Mouse (Mus musculus) limb, embryonic 11.5 days (tissue): ENCODE measurements around the gene Asap2. TPM values are rescaled to one million over a fixed set of nuclear protein-coding genes. Genes with fewer than 3 reads are reported as not detected.
"Not testable (repeated sequence)": the region's sequence is repeated elsewhere in the genome, so short reads cannot be mapped to it uniquely, and the experiment has no call there.

Source experiments
- ATAC-seq: fragments of 200-750 bp; cut with Nextera tagmentation; 2 replicates; pipeline ENCODE4 v1.8.0; 2017; ENCODE audit warnings: low read depth; ENCODE audit not compliant: insufficient number of reproducible peaks, low FRiP score, low TSS enrichment
- DNase-seq: peaks from one replicate; pipeline ENCODE4 v3.0.0-alpha.2; 2015; ENCODE audit warnings: low spot score
- H3K27ac ChIP-seq: fragments of 300-500 bp; sonication (generic); replicated peaks from 2 replicates; pipeline ENCODE4 v1.5.1; 2014; ENCODE audit warnings: low read depth, mild to moderate bottlenecking, low read length
- H3K27me3 ChIP-seq: fragments of 300-500 bp; sonication (generic); 2 replicates; pipeline ENCODE4 v1.6.1; 2014; ENCODE audit warnings: mild to moderate bottlenecking, low read length, mixed read lengths; ENCODE audit not compliant: control insufficient read depth, insufficient read depth
- H3K36me3 ChIP-seq: fragments of 300-500 bp; sonication (generic); 2 replicates; pipeline ENCODE4 v1.6.1; 2014; ENCODE audit warnings: mild to moderate bottlenecking, low read length, moderate library complexity, mixed read lengths; ENCODE audit not compliant: control insufficient read depth, insufficient read depth
- H3K4me1 ChIP-seq: fragments of 300-500 bp; sonication (generic); 2 replicates; pipeline ENCODE4 v1.6.1; 2014; ENCODE audit warnings: low read length, mixed read lengths; ENCODE audit not compliant: control insufficient read depth, insufficient read depth
- H3K4me2 ChIP-seq: fragments of 300-500 bp; sonication (generic); 2 replicates; pipeline ENCODE4 v1.6.1; 2014; ENCODE audit warnings: low read depth, mild to moderate bottlenecking, moderate library complexity; ENCODE audit not compliant: severe bottlenecking
- H3K4me3 ChIP-seq: fragments of 300-500 bp; sonication (generic); 2 replicates; pipeline ENCODE4 v1.5.1; 2014; ENCODE audit warnings: low read depth, low read length
- H3K9ac ChIP-seq: fragments of 300-500 bp; sonication (generic); 2 replicates; pipeline ENCODE4 v1.6.1; 2014; ENCODE audit warnings: mild to moderate bottlenecking, low read length
- H3K9me3 ChIP-seq: fragments of 300-500 bp; sonication (generic); 2 replicates; pipeline ENCODE4 v1.6.1; 2016; ENCODE audit warnings: low read length; ENCODE audit not compliant: control insufficient read depth
- WGBS: fragments of 180-500 bp; shearing (Covaris S2); extraction: QIAGEN DNeasy Blood & Tissue Kit; methylation state at CpG from one replicate; pipeline ENCODE4 v1.1.7; 2014; 5-methylcytosine and 5-hydroxymethylcytosine counted together
- polyA plus RNA-seq: library from polyadenylated mRNA; unstranded; fragments of >200 nt; fragmentation: Nextera tagmentation; extraction: Ambion mirVana; gene quantifications from 2 replicates; pipeline ENCODE4 v1.2.1, GENCODE M21; 2014

The Asap2 gene
- 19.0 and 22.8 TPM in 2 replicates for polyA plus RNA-seq

DNA sequence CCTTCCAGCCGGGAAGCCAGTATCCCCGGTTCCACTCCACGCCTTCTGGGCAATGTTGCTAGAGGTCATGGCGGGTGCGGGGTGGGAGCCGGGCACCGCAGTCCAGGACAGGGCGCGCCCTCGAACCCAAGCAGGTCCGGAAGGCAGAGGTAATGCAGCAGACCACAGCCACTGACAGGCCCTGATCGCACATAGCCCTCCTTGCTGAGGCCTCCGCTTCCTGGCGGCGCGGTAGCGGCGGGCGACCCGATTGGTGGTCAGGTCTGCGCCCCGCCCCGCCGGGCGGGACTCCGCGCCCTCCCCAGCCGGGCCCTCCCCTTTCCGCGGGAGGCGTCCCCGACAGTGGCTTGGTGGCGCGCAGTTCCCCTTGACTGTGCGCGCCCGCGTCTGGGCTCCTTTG, at the start of gene Asap2:
TSS of gene Asap2 (plus strand) at position 328 of the 400 bp plus-strand sequence.
- Histone ChIP-seq H3K4me3 (peak within 1 kb of the TSS; percentile 37), H3K9ac (peak within 1 kb of the TSS; percentile 53), H3K4me2 (0 out of 2 replicates have a peak within 1 kb of the TSS, but pooled peaks have one; percentile 22)
- H3K27ac ChIP-seq, H3K36me3 ChIP-seq, H3K4me1 ChIP-seq, H3K9me3 ChIP-seq, ATAC-seq, H3K27me3 ChIP-seq: not testable (repeated sequence)
- peak; percentile 19 for DNase-seq
- under 1% methylated on average over 16 of the region's 38 CpGs for WGBS

DNA sequence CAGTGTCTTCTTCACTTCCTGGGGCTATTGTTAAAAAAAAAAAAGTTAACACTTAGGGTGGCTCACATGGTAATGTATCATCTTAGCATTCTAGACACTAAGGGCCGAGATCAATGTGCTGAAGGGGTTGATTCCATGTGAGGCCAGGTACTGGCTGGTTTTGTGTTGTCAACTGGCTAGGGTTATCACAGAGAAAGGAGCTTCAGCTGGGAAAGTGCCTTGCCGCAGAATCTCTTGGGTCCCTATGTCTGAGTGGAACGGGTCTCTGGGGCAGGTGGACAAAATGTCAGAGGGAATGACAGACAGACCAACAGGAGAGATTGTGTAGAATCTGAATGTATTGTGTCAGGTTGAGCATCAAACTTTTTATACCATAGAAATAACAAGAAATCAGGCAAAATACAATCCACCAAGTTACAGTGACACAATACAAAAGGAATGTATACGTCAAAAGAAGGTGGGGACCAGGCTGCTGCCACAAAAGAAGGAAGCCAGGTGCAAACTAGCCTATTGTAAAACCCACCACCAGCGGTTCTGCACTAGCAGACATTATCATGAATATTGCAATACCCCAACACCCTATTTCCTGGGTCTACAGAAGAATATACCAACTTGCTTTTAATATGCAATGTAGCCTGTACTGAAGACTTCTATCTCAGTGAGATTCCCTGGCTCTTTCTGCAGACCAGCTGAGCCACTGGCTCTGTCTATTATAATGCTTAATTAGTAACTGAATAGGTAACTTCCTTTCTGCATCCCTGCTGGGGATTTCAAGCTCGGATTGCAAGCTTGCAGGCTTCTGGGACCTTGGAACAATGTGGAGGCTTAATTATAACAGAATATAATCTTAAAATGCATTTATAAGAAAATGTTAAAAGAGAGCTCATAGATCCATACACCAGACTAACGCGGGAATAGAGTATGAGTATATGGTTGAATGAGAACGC, 42.9 kb upstream of the Asap2 start:
- H3K4me2 ChIP-seq, DNase-seq, H3K27me3 ChIP-seq, H3K4me1 ChIP-seq, H3K9ac ChIP-seq, ATAC-seq, H3K9me3 ChIP-seq, H3K27ac ChIP-seq, H3K4me3 ChIP-seq, H3K36me3 ChIP-seq: not testable (repeated sequence)
- 74% methylated on average over 9 of the region's 9 CpGs for WGBS

DNA sequence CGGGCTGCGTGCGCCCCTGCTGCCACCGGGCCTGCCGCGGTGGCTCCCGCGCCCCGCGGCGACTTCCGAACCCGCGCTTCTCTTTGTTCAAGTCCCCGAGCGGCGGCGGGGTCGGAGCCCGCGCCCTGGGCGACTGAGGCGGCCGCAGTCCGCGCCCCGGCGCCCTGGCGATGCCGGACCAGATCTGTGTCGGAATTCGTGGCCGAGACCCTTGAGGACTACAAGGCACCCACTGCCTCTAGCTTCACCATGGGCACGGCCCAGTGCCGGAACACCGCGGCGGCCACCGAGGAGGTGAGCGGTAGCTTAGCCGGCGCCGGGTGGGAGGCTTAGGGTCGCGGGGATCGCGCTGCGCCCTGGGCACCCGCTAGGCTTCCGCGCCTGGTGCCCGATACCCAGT, 320 bp downstream of the Asap2 start:
- not testable (repeated sequence) for H3K36me3 ChIP-seq, H3K9me3 ChIP-seq, H3K27ac ChIP-seq, H3K4me1 ChIP-seq, H3K4me2 ChIP-seq, H3K27me3 ChIP-seq, ATAC-seq
- Histone ChIP-seq H3K4me3 (peak overlapping the region; percentile 37), H3K9ac (peak overlapping the region; percentile 52)
- WGBS, result under 1% methylated on average over 43 of the region's 52 CpGs
- DNase-seq, result peak; percentile 49

DNA sequence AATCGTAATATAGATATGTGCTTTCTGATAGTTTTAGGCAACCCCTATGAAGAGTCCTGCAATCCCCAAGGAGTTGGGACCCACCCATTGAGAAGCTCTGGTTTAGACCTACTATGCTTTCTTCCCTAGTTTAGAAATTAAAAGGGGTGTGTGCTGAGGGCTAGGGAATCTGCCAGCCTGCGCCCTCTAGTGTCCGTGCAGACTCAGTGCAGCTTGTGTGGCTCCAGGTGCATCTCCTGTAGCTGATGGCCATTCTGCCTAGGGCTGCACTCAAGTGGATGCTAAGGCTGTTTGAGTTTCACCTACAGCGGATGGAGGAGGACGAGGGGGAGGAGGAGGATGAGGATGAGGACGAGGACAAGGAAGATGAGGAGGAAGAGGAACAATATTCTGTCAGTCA, 40.6 kb downstream of the Asap2 start:
- not testable (repeated sequence) for H3K4me1 ChIP-seq, H3K4me2 ChIP-seq, H3K9ac ChIP-seq, H3K27ac ChIP-seq, ATAC-seq, H3K27me3 ChIP-seq, H3K4me3 ChIP-seq, H3K9me3 ChIP-seq, DNase-seq, H3K36me3 ChIP-seq
- 51% methylated on average over 6 of the region's 6 CpGs for WGBS

DNA sequence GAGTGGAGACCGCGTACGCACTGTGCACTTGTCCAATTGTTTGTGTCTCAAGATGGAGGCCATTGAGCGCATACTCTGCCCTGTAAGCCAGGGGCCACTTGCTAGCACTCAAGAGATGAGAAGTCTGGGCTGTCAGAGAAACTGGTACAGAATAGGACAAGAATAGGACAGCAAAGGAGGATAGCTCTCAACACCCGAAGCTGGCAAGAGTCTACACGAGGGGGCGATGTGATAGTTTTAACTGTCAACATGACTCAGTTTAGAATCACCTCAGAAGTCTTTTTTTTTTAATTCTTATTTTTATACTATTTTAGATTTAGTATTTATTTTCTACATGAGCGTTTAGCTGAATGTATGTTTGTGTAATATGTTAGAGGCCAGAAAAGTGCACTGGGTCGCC, 56.5 kb downstream of the Asap2 start:
- 94% methylated on average over 9 of the region's 9 CpGs for WGBS
- not testable (repeated sequence) for H3K27me3 ChIP-seq

DNA sequence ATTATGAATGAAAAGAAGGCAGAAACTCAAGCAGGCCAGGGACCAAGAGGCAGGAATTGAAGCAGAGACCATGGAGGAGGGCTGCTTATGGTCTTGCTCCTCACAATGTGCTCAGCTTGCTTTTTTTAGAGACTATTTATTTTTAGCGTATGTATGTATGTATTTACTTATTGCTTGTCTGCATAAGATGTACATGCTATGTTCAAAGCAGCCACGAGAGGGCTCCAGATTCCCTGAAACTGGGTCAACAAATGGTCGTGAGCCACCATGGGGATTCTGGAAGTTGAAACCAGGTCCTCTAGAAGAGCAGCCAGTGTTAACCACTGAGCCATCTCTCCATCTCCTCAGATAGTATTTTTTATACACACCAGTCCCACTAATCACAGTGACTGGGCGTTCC, 85.5 kb downstream of the Asap2 start:
- not testable (repeated sequence) for H3K4me3 ChIP-seq, H3K9me3 ChIP-seq, H3K4me1 ChIP-seq, H3K9ac ChIP-seq, H3K27me3 ChIP-seq, H3K27ac ChIP-seq, H3K36me3 ChIP-seq, ATAC-seq, H3K4me2 ChIP-seq
- 43% methylated on average over 4 of the region's 4 CpGs for WGBS
- DNase-seq, result peak; percentile 76

More for the DNA sequence above, 56.5 kb downstream of the Asap2 start:
- not testable (repeated sequence) for H3K9ac ChIP-seq, H3K9me3 ChIP-seq, ATAC-seq, H3K4me3 ChIP-seq, H3K27ac ChIP-seq, DNase-seq, H3K36me3 ChIP-seq, H3K4me1 ChIP-seq, H3K4me2 ChIP-seq

DNA sequence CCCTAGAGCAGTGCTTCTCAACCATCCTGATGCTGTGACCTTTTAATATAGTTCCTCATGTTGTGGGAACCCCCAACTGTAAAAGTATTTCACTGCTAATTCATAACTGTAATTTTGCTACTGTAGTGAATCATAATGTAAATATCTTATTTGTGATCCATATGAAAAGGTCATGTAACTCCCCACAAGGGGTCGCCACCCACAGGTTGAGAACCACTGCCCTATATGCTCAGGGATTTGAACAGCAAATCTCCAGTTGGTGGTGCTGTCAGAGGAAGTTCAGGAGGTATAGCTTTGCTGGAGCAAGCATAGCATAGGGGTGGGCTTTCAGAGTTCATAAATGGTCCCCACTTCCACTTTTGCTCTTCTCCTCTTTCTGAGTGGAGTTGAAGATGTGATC, 99.9 kb downstream of the Asap2 start:
- DNase-seq, result peak; percentile 21
- not testable (repeated sequence) for ATAC-seq, H3K4me1 ChIP-seq, H3K27me3 ChIP-seq, H3K9ac ChIP-seq, H3K4me2 ChIP-seq, H3K27ac ChIP-seq, H3K36me3 ChIP-seq, H3K4me3 ChIP-seq, H3K9me3 ChIP-seq
- 23% methylated on average over 1 of the region's 1 CpGs for WGBS

DNA sequence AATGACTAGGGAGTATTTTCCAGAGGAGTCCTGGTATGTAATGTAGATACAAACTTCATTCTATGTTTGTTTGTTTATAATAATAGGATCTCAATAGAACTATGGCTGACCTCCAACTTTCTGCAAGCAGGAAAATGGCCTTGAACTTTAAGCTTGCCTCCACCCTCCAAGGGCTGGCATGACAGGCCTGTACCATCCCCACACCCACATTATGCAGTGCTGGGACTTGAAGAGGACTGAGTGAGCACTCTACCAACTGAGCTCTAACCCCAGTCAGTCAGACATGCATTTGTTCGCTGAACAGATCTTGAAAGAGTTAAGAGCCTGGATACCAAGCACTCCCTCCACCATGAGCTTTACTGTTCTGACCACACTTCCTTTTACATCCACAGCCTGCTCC, 102.2 kb downstream of the Asap2 start:
- not testable (repeated sequence) for H3K9ac ChIP-seq, ATAC-seq, H3K4me1 ChIP-seq, H3K36me3 ChIP-seq, H3K4me3 ChIP-seq, H3K9me3 ChIP-seq, DNase-seq, H3K27me3 ChIP-seq, H3K4me2 ChIP-seq, H3K27ac ChIP-seq
- WGBS, result 77% methylated on average over 1 of the region's 1 CpGs
